Mouse (Mus musculus): ENCODE measurements around the gene Selenof.

Gene Selenof

GRCm38 (mm10) chr3:144570047-144570815 lies at the start of gene Selenof, which contains the start of gene Hs2st1:
Gene Selenof (plus strand): TSS chr3:144570304.
Gene Hs2st1 (minus strand): TSS chr3:144570181.
- DNase-seq (ENCODE audit: low spot score) = peak; percentile 99

GRCm38 (mm10) chr3:144527918-144528317 lies 42.2 kb upstream of the Selenof start:
- DNase-seq (ENCODE audit: low spot score) = no peak

GRCm38 (mm10) chr3:144531023-144531422 lies 39.1 kb upstream of the Selenof start:
- no peak for DNase-seq (ENCODE audit: low spot score)

- no peak for DNase-seq (ENCODE audit: low spot score)
These were observed 35.0 kb upstream of the Selenof start for GRCm38 (mm10) chr3:144535056-144535455.

- DNase-seq (ENCODE audit: low spot score) = peak; percentile 25
These were observed 32.8 kb upstream of the Selenof start for GRCm38 (mm10) chr3:144537078-144537855.

GRCm38 (mm10) chr3:144539051-144539450 lies 31.1 kb upstream of the Selenof start:
- no peak for DNase-seq (ENCODE audit: low spot score)

- DNase-seq (ENCODE audit: low spot score) = no peak
These were observed 29.3 kb upstream of the Selenof start for GRCm38 (mm10) chr3:144540805-144541204.

- no peak for DNase-seq (ENCODE audit: low spot score)
These were observed 28.1 kb upstream of the Selenof start for GRCm38 (mm10) chr3:144541906-144542438.

GRCm38 (mm10) chr3:144545152-144545551 lies 25.0 kb upstream of the Selenof start:
- DNase-seq (ENCODE audit: low spot score) = no peak

GRCm38 (mm10) chr3:144545832-144546231 lies 24.3 kb upstream of the Selenof start:
- DNase-seq (ENCODE audit: low spot score) = no peak

GRCm38 (mm10) chr3:144546490-144546889 lies 23.6 kb upstream of the Selenof start:
- DNase-seq (ENCODE audit: low spot score) = no peak

GRCm38 (mm10) chr3:144548186-144548845 lies 21.8 kb upstream of the Selenof start:
- DNase-seq (ENCODE audit: low spot score) = no peak

- DNase-seq (ENCODE audit: low spot score) = no peak
These were observed 20.1 kb upstream of the Selenof start for GRCm38 (mm10) chr3:144550036-144550435.

- no peak for DNase-seq (ENCODE audit: low spot score)
These were observed 19.4 kb upstream of the Selenof start for GRCm38 (mm10) chr3:144550659-144551058.

GRCm38 (mm10) chr3:144551416-144551815 lies 18.7 kb upstream of the Selenof start:
- DNase-seq (ENCODE audit: low spot score) = no peak

GRCm38 (mm10) chr3:144553942-144554341 lies 16.2 kb upstream of the Selenof start:
- DNase-seq (ENCODE audit: low spot score) = no peak

- no peak for DNase-seq (ENCODE audit: low spot score)
These were observed 15.6 kb upstream of the Selenof start for GRCm38 (mm10) chr3:144554503-144554902.

- DNase-seq (ENCODE audit: low spot score) = no peak
These were observed 15.0 kb upstream of the Selenof start for GRCm38 (mm10) chr3:144555144-144555543.

GRCm38 (mm10) chr3:144556625-144557324 lies 13.3 kb upstream of the Selenof start:
- no peak for DNase-seq (ENCODE audit: low spot score)

GRCm38 (mm10) chr3:144558274-144558673 lies 11.8 kb upstream of the Selenof start:
- no peak for DNase-seq (ENCODE audit: low spot score)

GRCm38 (mm10) chr3:144561511-144562250 lies 8.4 kb upstream of the Selenof start:
- no peak for DNase-seq (ENCODE audit: low spot score)
